Mouse (Mus musculus) heart, embryonic 11.5 days (tissue): ENCODE measurements around the gene Lamb1. TPM values are rescaled to one million over a fixed set of nuclear protein-coding genes. Genes with fewer than 3 reads are reported as not detected.
A peak's percentile ranks its signal among the peaks of the same experiment; 100 is the strongest.

Experiments used
- ATAC-seq: fragments of 200-750 bp; cut with Nextera tagmentation; replicated peaks from 2 replicates; pipeline ENCODE4 v1.8.0; 2017; ENCODE audit warnings: moderate library complexity; ENCODE audit not compliant: insufficient number of reproducible peaks, low FRiP score, low TSS enrichment
- H3K27ac ChIP-seq: fragments of 300-500 bp; sonication (generic); 2 replicates; pipeline ENCODE4 v1.5.1; 2014; ENCODE audit warnings: mild to moderate bottlenecking, low read depth, low read length
- H3K27me3 ChIP-seq: fragments of 300-500 bp; sonication (generic); 2 replicates; pipeline ENCODE4 v1.6.1; 2014; ENCODE audit warnings: mild to moderate bottlenecking, low read length, mixed read lengths; ENCODE audit not compliant: control insufficient read depth, insufficient read depth
- H3K36me3 ChIP-seq: fragments of 300-500 bp; sonication (generic); 2 replicates; pipeline ENCODE4 v1.6.1; 2014; ENCODE audit warnings: mild to moderate bottlenecking, low read length, moderate library complexity, mixed read lengths; ENCODE audit not compliant: control insufficient read depth, insufficient read depth
- H3K4me1 ChIP-seq: fragments of 300-500 bp; sonication (generic); 2 replicates; pipeline ENCODE4 v1.6.1; 2014; ENCODE audit warnings: low read length; ENCODE audit not compliant: control insufficient read depth, insufficient read depth
- H3K4me2 ChIP-seq: fragments of 300-500 bp; sonication (generic); 2 replicates; pipeline ENCODE4 v1.6.1; 2014; ENCODE audit warnings: mild to moderate bottlenecking, moderate library complexity
- H3K4me3 ChIP-seq: fragments of 300-500 bp; sonication (generic); 2 replicates; pipeline ENCODE4 v1.5.1; 2014; ENCODE audit warnings: low read depth, low read length
- H3K9ac ChIP-seq: fragments of 300-500 bp; sonication (generic); 2 replicates; pipeline ENCODE4 v1.6.1; 2014; ENCODE audit warnings: mild to moderate bottlenecking, low read depth, low read length, moderate library complexity
- H3K9me3 ChIP-seq: fragments of 300-500 bp; sonication (generic); replicated peaks from 2 replicates; pipeline ENCODE4 v1.6.1; 2016; ENCODE audit warnings: low read length; ENCODE audit not compliant: control insufficient read depth
- WGBS: fragments of 180-500 bp; shearing (Covaris S2); extraction: QIAGEN DNeasy Blood & Tissue Kit; methylation state at CpG from one replicate; pipeline ENCODE4 v1.1.7; 2014; ENCODE audit not compliant: insufficient replicate concordance; 5-methylcytosine and 5-hydroxymethylcytosine counted together
- polyA plus RNA-seq: library from polyadenylated mRNA; unstranded; fragments of >200 nt; fragmentation: Nextera tagmentation; extraction: Ambion mirVana; gene quantifications from 2 replicates; pipeline ENCODE4 v1.2.1, GENCODE M21; 2014

Lamb1 gene
- polyA plus RNA-seq, 1 experiment from 2014 or later = 67.4 TPM

GRCm38 (mm10) chr12:31376326-31376950 lies 111.4 kb downstream of the Lamb1 start:
- H3K27ac ChIP-seq = no peak overlapping the region
- peak overlapping the region; percentile 39; the same call in 1 of the 2 replicates for H3K9ac ChIP-seq
- no peak for ATAC-seq
- H3K4me3 ChIP-seq = peak overlapping the region; percentile 38
- H3K36me3 ChIP-seq = no peaks in the 10 kb centered on the region
- H3K9me3 ChIP-seq = no peaks in the 10 kb centered on the region
- 5% methylated on average over 13 of the region's 13 CpGs for WGBS
- H3K27me3 ChIP-seq = no peaks in the 10 kb centered on the region
- H3K4me1 ChIP-seq = peaks cover 10% of the 10 kb centered on the region
- peak overlapping the region; percentile 65 for H3K4me2 ChIP-seq

- Histone ChIP-seq H3K27me3 (no peaks in the 10 kb centered on the region), H3K27ac (no peak overlapping the region), H3K9me3 (no peaks in the 10 kb centered on the region), H3K4me2 (peak overlapping the region; percentile 65), H3K4me1 (peaks cover 7% of the 10 kb centered on the region), H3K9ac (no peak overlapping the region; the same call in 1 of the 2 replicates), H3K36me3 (no peaks in the 10 kb centered on the region), H3K4me3 (no peak overlapping the region; the same call in 1 of the 2 replicates)
- WGBS = 64% methylated on average over 11 of the region's 11 CpGs
- no peak for ATAC-seq
Observed at GRCm38 (mm10) chr12:31377241-31377640, 112.2 kb downstream of the Lamb1 start.

Other genes starting within 250 kb of the Lamb1 start
- 0.40 and 0.92 TPM in 2 replicates for gene Fam110c, start 191.4 kb upstream of the Lamb1 start, polyA plus RNA-seq
- gene Gm6993, start 24.5 kb upstream of the Lamb1 start, polyA plus RNA-seq = not detected in 2 replicates
- 207 and 218 TPM in 2 replicates for gene Dld, start 86.2 kb downstream of the Lamb1 start, polyA plus RNA-seq
- 0.07 TPM in 1 of 2 replicates, not detected in the other for gene Slc26a3, start 125.6 kb downstream of the Lamb1 start, polyA plus RNA-seq
- gene Cbll1, start 234.4 kb downstream of the Lamb1 start, polyA plus RNA-seq = 11.8 and 16.3 TPM in 2 replicates